Mouse (Mus musculus) heart, adult 2 months (tissue): ENCODE data around the gene Rtf1. TPM values are rescaled to one million over a fixed set of nuclear protein-coding genes. Genes with fewer than 3 reads are reported as not detected.

Experiments
- DNase-seq, 2 experiments: peaks; one replicate each; pipeline ENCODE4 v3.0.0; 2021
- H3K27ac ChIP-seq: fragments of 200-600 bp; 2 replicates; pipeline ENCODE4 v1.8.1; 2022
- H3K27me3 ChIP-seq: fragments of 200-500 bp; 2 replicates; pipeline ENCODE4 v1.6.1; 2012; ENCODE audit warnings: mild to moderate bottlenecking, low read length, inconsistent platforms, mixed read lengths; ENCODE audit not compliant: control insufficient read depth, insufficient read depth
- H3K36me3 ChIP-seq: fragments of 200-500 bp; 2 replicates; pipeline ENCODE4 v1.6.1; 2012; ENCODE audit warnings: low read length, inconsistent platforms; ENCODE audit not compliant: control insufficient read depth, insufficient read depth
- H3K4me1 ChIP-seq: fragments of 200-500 bp; 2 replicates; pipeline ENCODE4 v1.6.1; 2011; ENCODE audit warnings: low read length; ENCODE audit not compliant: control insufficient read depth, insufficient read depth
- H3K4me3 ChIP-seq: fragments of 200-600 bp; 2 replicates; pipeline ENCODE4 v1.8.1; 2022
- H3K79me2 ChIP-seq: fragments of 200-500 bp; replicated peaks from 2 replicates; pipeline ENCODE4 v1.6.1; 2012; ENCODE audit warnings: mild to moderate bottlenecking, inconsistent platforms, low read length, moderate library complexity, mixed read lengths; ENCODE audit not compliant: control insufficient read depth, insufficient read depth
- H3K9ac ChIP-seq: fragments of 200-500 bp; 2 replicates; pipeline ENCODE4 v1.6.1; 2012; ENCODE audit warnings: low read depth, mild to moderate bottlenecking, control low read depth, inconsistent platforms, low read length, mixed read lengths
- CTCF ChIP-seq: fragments of 200-600 bp; IDR thresholded peaks from 2 replicates; pipeline ENCODE4 v1.8.1; 2022; ENCODE audit warnings: antibody characterized with exemption, mild to moderate bottlenecking, moderate library complexity
- EP300 ChIP-seq: fragments of 200-500 bp; IDR thresholded peaks from 2 replicates; pipeline ENCODE4 v1.6.1; 2011; ENCODE audit warnings: low read depth, low read length, control low read depth; ENCODE audit not compliant: insufficient read depth
- POLR2A ChIP-seq: fragments of 200-500 bp; IDR thresholded peaks from 2 replicates; pipeline ENCODE4 v1.6.1; 2011; ENCODE audit warnings: mild to moderate bottlenecking, low read depth, low read length, control low read depth; ENCODE audit not compliant: insufficient read depth
- WGBS: fragments of 180-500 bp; shearing (Covaris S2); methylation state at CpG from one replicate; pipeline ENCODE4 v1.1.7; 2018; 5-methylcytosine and 5-hydroxymethylcytosine counted together
- intact Hi-C: fragments of 180-260 bp; cut with DNase I; formaldehyde crosslinking; loops from one replicate; pipeline ENCODE4 v1.15.1; 2025
- polyA plus RNA-seq: library from polyadenylated mRNA; depleted of rRNA; stranded (reverse); fragments of >200 nt; gene quantifications from 2 replicates; pipeline ENCODE4 v1.2.3, GENCODE M21; 2012
- total RNA-seq, 2 experiments: library from RNA; stranded (reverse); gene quantifications; 2 replicates each; pipeline ENCODE4 v1.2.3; 2021

The Rtf1 gene
- total and polyA plus RNA-seq, 3 experiments, result 8.7 to 22.8 (median 21.9) TPM

DNA sequence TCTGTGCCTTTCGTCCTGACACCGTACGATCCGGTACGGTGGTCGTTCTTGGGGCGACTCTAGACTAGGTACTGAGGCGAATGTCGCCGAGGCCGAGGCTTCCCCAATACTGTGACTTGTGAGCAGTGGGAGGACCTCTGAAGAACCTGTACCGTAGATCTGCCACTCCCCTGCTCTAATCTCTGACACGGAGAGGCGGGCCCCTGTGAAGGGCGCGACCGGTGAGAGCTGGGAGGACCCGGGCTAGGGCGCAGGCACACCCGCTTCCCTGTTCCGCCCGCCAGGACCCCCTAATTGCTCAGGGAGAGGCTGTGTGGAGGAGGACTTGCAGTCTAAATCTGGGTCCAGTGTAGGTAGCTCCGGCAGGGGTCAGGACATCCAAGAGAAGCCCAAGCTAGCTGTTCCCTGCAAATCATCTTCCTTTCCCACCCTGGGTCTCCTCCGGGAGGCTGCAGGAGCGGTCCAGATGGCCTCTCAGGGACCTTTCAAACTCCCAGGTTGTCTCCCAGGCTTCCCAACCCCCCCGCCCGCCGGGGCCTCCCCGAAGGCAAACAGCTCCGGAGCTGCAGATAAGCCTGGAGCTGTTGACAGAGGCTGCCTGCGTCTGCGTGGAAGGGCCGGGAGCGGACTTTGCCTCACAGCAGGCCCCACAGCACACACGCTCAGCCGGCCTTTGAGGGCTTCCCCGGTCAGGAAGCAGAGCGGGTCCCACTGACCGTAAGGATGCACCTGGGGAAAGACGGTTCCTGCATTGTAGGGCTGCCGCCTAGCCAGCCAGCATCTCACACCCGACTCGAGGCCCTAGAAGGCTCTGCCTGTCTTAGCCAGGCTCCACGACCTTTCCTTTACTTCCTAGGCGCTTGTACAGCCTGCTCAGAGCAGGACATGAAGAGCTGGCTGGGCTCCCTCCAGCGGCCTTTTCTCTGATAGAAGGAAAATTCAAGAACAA, 69.6 kb downstream of the Rtf1 start:
- peaks cover 16% of the 10 kb centered on the region for H3K27me3 ChIP-seq
- peak; percentile 39 to 42 for DNase-seq
- WGBS, result 10% methylated on average over 46 of the region's 46 CpGs
- peaks cover 3% of the 10 kb centered on the region for H3K4me1 ChIP-seq
- H3K9ac ChIP-seq, result peak overlapping the region; percentile 15; the same call in 1 of the 2 replicates
- intact Hi-C loops, result loop anchor here (5.0 kb wide), 1 partner anchor 67 kb away; the partner anchor contains the start of gene Rtf1
- H3K36me3 ChIP-seq, result no peaks in the 10 kb centered on the region
- H3K79me2 ChIP-seq, result no peaks in the 10 kb centered on the region
- H3K27ac ChIP-seq, result no peak overlapping the region
- TF ChIP-seq EP300 (no peak), POLR2A (no peak), CTCF (no peak)
- peak overlapping the region; percentile 16 for H3K4me3 ChIP-seq

- Histone ChIP-seq H3K27ac (no peak overlapping the region), H3K4me3 (no peak overlapping the region), H3K9ac (no peak overlapping the region), H3K36me3 (no peaks in the 10 kb centered on the region), H3K27me3 (peaks cover 18% of the 10 kb centered on the region), H3K4me1 (peaks cover 3% of the 10 kb centered on the region), H3K79me2 (no peaks in the 10 kb centered on the region)
- intact Hi-C loops, result no loop called here
- WGBS, result 16% methylated on average over 1 of the region's 1 CpGs
- TF ChIP-seq EP300 (no peak), CTCF (peak; percentile 63), POLR2A (no peak)
- no peak for DNase-seq
These were observed 70.4 kb downstream of the Rtf1 start for GRCm38 (mm10) chr2:119745281-119745680.

DNA sequence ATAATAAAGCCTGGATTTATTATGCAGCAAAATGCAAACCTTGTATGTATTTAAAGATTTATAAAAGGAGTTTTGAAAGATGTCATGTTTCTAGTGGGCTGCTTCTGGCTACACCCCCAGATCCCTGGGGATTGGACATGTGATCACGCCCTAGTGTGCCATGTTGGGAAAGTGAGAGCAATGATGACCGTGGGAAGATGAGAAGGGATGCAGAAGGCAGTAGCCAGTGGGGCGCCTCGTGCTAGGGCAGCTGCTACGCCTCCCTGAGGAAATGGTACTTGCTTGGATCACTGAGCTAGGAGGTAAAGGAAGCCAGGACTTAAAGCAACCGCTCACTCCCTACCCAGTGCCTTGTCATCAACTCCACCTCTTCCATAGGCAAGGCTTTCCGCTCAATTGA, 72.7 kb downstream of the Rtf1 start:
- Histone ChIP-seq H3K4me1 (peaks cover 3% of the 10 kb centered on the region), H3K36me3 (no peaks in the 10 kb centered on the region), H3K27me3 (peaks cover 15% of the 10 kb centered on the region), H3K27ac (no peak overlapping the region), H3K9ac (no peak overlapping the region), H3K4me3 (no peak overlapping the region), H3K79me2 (no peaks in the 10 kb centered on the region)
- intact Hi-C loops, result no loop called here
- TF ChIP-seq POLR2A (no peak), EP300 (no peak), CTCF (no peak)
- no peak for DNase-seq
- WGBS, result 67% methylated on average over 7 of the region's 7 CpGs

GRCm38 (mm10) chr2:119749260-119749659, 74.4 kb downstream of the Rtf1 start:
- Histone ChIP-seq H3K4me1 (no peaks in the 10 kb centered on the region), H3K27ac (no peak overlapping the region), H3K9ac (no peak overlapping the region), H3K27me3 (peaks cover 1% of the 10 kb centered on the region; the same call in 1 of the 2 replicates), H3K36me3 (no peaks in the 10 kb centered on the region), H3K4me3 (no peak overlapping the region), H3K79me2 (no peaks in the 10 kb centered on the region)
- DNase-seq, result no peak
- intact Hi-C loops, result no loop called here
- WGBS, result 72% methylated on average over 13 of the region's 13 CpGs
- TF ChIP-seq CTCF (no peak), POLR2A (no peak), EP300 (no peak)

GRCm38 (mm10) chr2:119757601-119758100, 82.8 kb downstream of the Rtf1 start:
- Histone ChIP-seq H3K4me3 (peak overlapping the region; percentile 62), H3K27me3 (peaks cover 15% of the 10 kb centered on the region), H3K27ac (no peak overlapping the region), H3K79me2 (no peaks in the 10 kb centered on the region), H3K9ac (peak overlapping the region; percentile 54), H3K36me3 (no peaks in the 10 kb centered on the region), H3K4me1 (peaks cover 1% of the 10 kb centered on the region; the same call in 1 of the 2 replicates)
- no peak for TF ChIP-seq POLR2A
- no peak for TF ChIP-seq EP300
- TF ChIP-seq CTCF, result no peak
- DNase-seq, result no peak
- intact Hi-C loops, result no loop called here
- WGBS, result 8% methylated on average over 31 of the region's 31 CpGs
